Mouse (Mus musculus) testis, adult 2 months (tissue): ENCODE measurements around the gene Mmd2.

ENCODE experiments used
- CTCF ChIP-seq: fragments of 200-500 bp; IDR thresholded peaks from 2 replicates; pipeline ENCODE4 v1.5.1; 2012; ENCODE audit warnings: low read depth, mild to moderate bottlenecking, inconsistent platforms, low read length, moderate library complexity; ENCODE audit not compliant: control insufficient read depth, insufficient read depth, insufficient replicate concordance
- POLR2A ChIP-seq: fragments of 200-500 bp; IDR thresholded peaks from 2 replicates; pipeline ENCODE4 v1.6.1; 2012; ENCODE audit warnings: low read depth, mild to moderate bottlenecking, inconsistent platforms, low read length, moderate library complexity; ENCODE audit not compliant: control insufficient read depth

- TF ChIP-seq CTCF (no peak), POLR2A (no peak)
Measured at GRCm38 (mm10) chr5:142583616-142584126, 24.9 kb downstream of the Mmd2 start.
